12 mouse cellular contexts compared by ENCODE assay signal in genomic region chr7:80646093-80647025, GRCm38 (mm10). TPM values are rescaled to one million over a fixed set of nuclear protein-coding genes. Genes with fewer than 3 reads are reported as not detected.
A peak's percentile ranks its signal among the peaks of the same experiment; 100 is the strongest.
DNase-seq lines count a peak whose midpoint lies in the region; ATAC-seq and TF ChIP-seq lines count a peak whose summit lies in the region.
"Had no signal": no experiment of that assay in that cellular context is flagged by ENCODE, and none has a peak within 500 bp of the region (broad histone marks: within the 10 kb centered on the region; RNA-seq: fewer than 3 reads in every experiment).

No protein-coding gene starts in this region.

- H3K4me1 ChIP-seq in heart, postnatal 0 days (ENCODE audit: control insufficient read depth, insufficient read depth): peaks cover 43% of the 10 kb centered on the region
- H3K4me1 ChIP-seq in midbrain, embryonic 12.5 days: peaks cover 24% of the 10 kb centered on the region
- peaks cover 3% of the 10 kb centered on the region for H3K4me1 ChIP-seq in midbrain, embryonic 11.5 days (ENCODE audit: control insufficient read depth, insufficient read depth, low read length)
- peaks cover 29% of the 10 kb centered on the region for H3K4me1 ChIP-seq in liver, embryonic 16.5 days (ENCODE audit: control insufficient read depth, low read depth, low read length)
- peaks cover 34% of the 10 kb centered on the region for H3K4me1 ChIP-seq in stomach, embryonic 16.5 days (ENCODE audit: control insufficient read depth, insufficient read depth, low read length)

- TF ChIP-seq CTCF in heart, postnatal 0 days (IDR thresholded peaks at IDR 0.05; ENCODE audit: low read depth): no peak

- peak overlapping the region; percentile 43 for H3K27ac ChIP-seq in heart, postnatal 0 days (ENCODE audit: low read depth)
- H3K27ac ChIP-seq in midbrain, embryonic 12.5 days (replicated peaks): peak overlapping the region; percentile 27; the same call in 1 of the 2 replicates
- H3K27ac ChIP-seq in midbrain, embryonic 11.5 days (ENCODE audit: low read depth, low read length): no peak overlapping the region
- no peak overlapping the region for H3K27ac ChIP-seq in liver, embryonic 16.5 days (ENCODE audit: low read length)
- H3K27ac ChIP-seq in stomach, embryonic 16.5 days (ENCODE audit: low read length): peak overlapping the region; percentile 49
- H3K27ac ChIP-seq: embryonic facial prominence, embryonic 13.5 days had no signal

- TF ChIP-seq EP300 in heart, postnatal 0 days (IDR thresholded peaks at IDR 0.05; ENCODE audit: low read depth): no peak

- H3K4me2 ChIP-seq in heart, postnatal 0 days (ENCODE audit: low read depth, low read length): no peak overlapping the region
- no peak overlapping the region for H3K4me2 ChIP-seq in midbrain, embryonic 12.5 days (replicated peaks)
- H3K4me2 ChIP-seq in midbrain, embryonic 11.5 days: no peak overlapping the region
- H3K4me2 ChIP-seq in liver, embryonic 16.5 days (ENCODE audit: low read depth, low read length): no peak overlapping the region
- no peak overlapping the region for H3K4me2 ChIP-seq in stomach, embryonic 16.5 days (ENCODE audit: low read depth, low read length)
- H3K4me2 ChIP-seq: embryonic facial prominence, embryonic 13.5 days had no signal

- intact Hi-C loops in heart, postnatal 25 days (cut with DNase I): no loop called here

- no peak for ATAC-seq in heart, postnatal 0 days (ENCODE audit: insufficient read depth, low read depth)
- no peak for ATAC-seq in midbrain, embryonic 12.5 days (ENCODE audit: low FRiP score, low read depth)
- ATAC-seq in midbrain, embryonic 11.5 days (ENCODE audit: low FRiP score): no peak
- ATAC-seq in liver, embryonic 16.5 days (ENCODE audit: low read depth): peak; percentile 61
- no peak; the same call in 1 of the 2 replicates for ATAC-seq in stomach, embryonic 16.5 days (ENCODE audit: insufficient read depth, low FRiP score)

- H3K9ac ChIP-seq in heart, postnatal 0 days (replicated peaks; ENCODE audit: low read depth, low read length): no peak overlapping the region
- no peak overlapping the region for H3K9ac ChIP-seq in midbrain, embryonic 12.5 days (replicated peaks)
- no peak overlapping the region for H3K9ac ChIP-seq in midbrain, embryonic 11.5 days (ENCODE audit: low read length)
- no peak overlapping the region for H3K9ac ChIP-seq in liver, embryonic 16.5 days (ENCODE audit: low read depth, low read length)
- H3K9ac ChIP-seq in stomach, embryonic 16.5 days (ENCODE audit: low read length): peak overlapping the region; percentile 28; the same call in 1 of the 2 replicates
- H3K9ac ChIP-seq: embryonic facial prominence, embryonic 13.5 days had no signal

- no peak for DNase-seq in heart, postnatal 0 days (ENCODE audit: low spot score)
- DNase-seq in heart, postnatal 25 days (ENCODE audit: low spot score): no peak
- DNase-seq in midbrain, embryonic 11.5 days (ENCODE audit: low spot score, missing footprints): no peak
- no peak for DNase-seq in embryo, embryonic 10 days (ENCODE audit: low spot score)
- DNase-seq in gastrocnemius, adult 8-10 months (ENCODE audit: low spot score in 2 of 2): no peak
- DNase-seq: heart, postnatal 36 days; kidney, postnatal 14 days; right cerebral cortex, adult 18-20 months had no signal

- no peaks in the 10 kb centered on the region for H3K9me3 ChIP-seq in heart, postnatal 0 days (replicated peaks; ENCODE audit: control insufficient read depth, low read length)
- no peaks in the 10 kb centered on the region for H3K9me3 ChIP-seq in midbrain, embryonic 12.5 days
- no peaks in the 10 kb centered on the region for H3K9me3 ChIP-seq in midbrain, embryonic 11.5 days (ENCODE audit: control insufficient read depth, low read length)
- no peaks in the 10 kb centered on the region for H3K9me3 ChIP-seq in liver, embryonic 16.5 days (replicated peaks; ENCODE audit: control insufficient read depth, low read length)
- H3K9me3 ChIP-seq in stomach, embryonic 16.5 days (replicated peaks; ENCODE audit: control insufficient read depth, low read length): no peaks in the 10 kb centered on the region
- H3K9me3 ChIP-seq: embryonic facial prominence, embryonic 13.5 days had no signal

- 60% methylated on average over 10 of the region's 10 CpGs for WGBS in heart, postnatal 0 days
- 71% methylated on average over 10 of the region's 10 CpGs for whole genome bisulfite sequencing in midbrain, embryonic 12.5 days
- WGBS in midbrain, embryonic 11.5 days: 72% methylated on average over 10 of the region's 10 CpGs
- WGBS in liver, embryonic 16.5 days (ENCODE audit: insufficient replicate concordance): 37% methylated on average over 10 of the region's 10 CpGs
- WGBS in stomach, embryonic 16.5 days: 67% methylated on average over 10 of the region's 10 CpGs

- no peaks in the 10 kb centered on the region for H3K27me3 ChIP-seq in heart, postnatal 0 days (ENCODE audit: control insufficient read depth, insufficient read depth, low read length)
- H3K27me3 ChIP-seq in midbrain, embryonic 12.5 days: no peaks in the 10 kb centered on the region
- no peaks in the 10 kb centered on the region for H3K27me3 ChIP-seq in midbrain, embryonic 11.5 days (ENCODE audit: control insufficient read depth, insufficient read depth, low read length)
- no peaks in the 10 kb centered on the region for H3K27me3 ChIP-seq in liver, embryonic 16.5 days (ENCODE audit: control insufficient read depth, insufficient read depth, low read depth, low read length)
- H3K27me3 ChIP-seq in stomach, embryonic 16.5 days (ENCODE audit: control insufficient read depth, insufficient read depth, low read length): no peaks in the 10 kb centered on the region
- H3K27me3 ChIP-seq: embryonic facial prominence, embryonic 13.5 days had no signal

- H3K4me3 ChIP-seq in heart, postnatal 0 days (ENCODE audit: low read depth, low read length): no peak overlapping the region
- no peak overlapping the region for H3K4me3 ChIP-seq in midbrain, embryonic 12.5 days
- no peak overlapping the region for H3K4me3 ChIP-seq in midbrain, embryonic 11.5 days (ENCODE audit: low read depth, low read length)
- H3K4me3 ChIP-seq in liver, embryonic 16.5 days (ENCODE audit: low read depth, low read length): no peak overlapping the region
- no peak overlapping the region for H3K4me3 ChIP-seq in stomach, embryonic 16.5 days (replicated peaks; ENCODE audit: low read length)
- H3K4me3 ChIP-seq: embryonic facial prominence, embryonic 13.5 days had no signal

- H3K36me3 ChIP-seq in heart, postnatal 0 days (replicated peaks; ENCODE audit: control insufficient read depth, insufficient read depth, low read length): peaks cover 5% of the 10 kb centered on the region; the same call in 1 of the 2 replicates
- no peaks in the 10 kb centered on the region for H3K36me3 ChIP-seq in midbrain, embryonic 12.5 days
- no peaks in the 10 kb centered on the region for H3K36me3 ChIP-seq in midbrain, embryonic 11.5 days (ENCODE audit: control insufficient read depth, insufficient read depth, low read length)
- no peaks in the 10 kb centered on the region for H3K36me3 ChIP-seq in liver, embryonic 16.5 days (ENCODE audit: control insufficient read depth, insufficient read depth)
- H3K36me3 ChIP-seq in stomach, embryonic 16.5 days (ENCODE audit: control insufficient read depth, insufficient read depth, low read length): no peaks in the 10 kb centered on the region
- H3K36me3 ChIP-seq: embryonic facial prominence, embryonic 13.5 days had no signal

RNA-seq across cellular contexts. Expression of gene Crtc3, which starts 42.3 kb away (rescaled TPM):
- total RNA-seq in heart, postnatal 0 days (2014; rRNA removed; ENCODE audit: low replicate concordance): 9.4 and 24.9 TPM in 2 replicates
- 10.5 and 11.4 TPM in 2 replicates for polyA plus RNA-seq in heart, postnatal 0 days (2015; fragmentation: Nextera tagmentation; extraction: Ambion mirVana)
- 10 to 100 TPM; 14.3 to 15.7 TPM for total RNA-seq in heart, postnatal 25 days (2021)
- 12.6 and 13.7 TPM in 2 replicates for polyA plus RNA-seq in midbrain, embryonic 12.5 days (2016; fragmentation: Nextera tagmentation; extraction: Ambion mirVana)
- polyA plus RNA-seq in midbrain, embryonic 11.5 days (2014; fragmentation: Nextera tagmentation; extraction: Ambion mirVana): 7.9 and 9.2 TPM in 2 replicates
- 3.7 and 4.3 TPM in 2 replicates for polyA plus RNA-seq in liver, embryonic 16.5 days (2015; fragmentation: Nextera tagmentation; extraction: Ambion mirVana)
- 15.6 and 19.1 TPM in 2 replicates for polyA plus RNA-seq in stomach, embryonic 16.5 days (2015; fragmentation: Nextera tagmentation; extraction: Ambion mirVana)
- total RNA-seq in gastrocnemius, adult 8-10 months (2022): 10 to 100 TPM in 3 of 4 experiments, 1 to 10 TPM in 1; 8.9 to 11.6 (median 11.4) TPM

Comparison
In these comparisons a context has a peak if more than half of its experiments do, and no peak if none do; other contexts are left out.
1. H3K27ac ChIP-seq: peak in heart, postnatal 0 days (single experiment), midbrain, embryonic 12.5 days (single experiment) and stomach, embryonic 16.5 days (single experiment); none in midbrain, embryonic 11.5 days (single experiment) and liver, embryonic 16.5 days (single experiment).